Mouse (Mus musculus) neural tube, embryonic 14.5 days (tissue): ENCODE measurements around the gene Ppm1d. TPM values are rescaled to one million over a fixed set of nuclear protein-coding genes. Genes with fewer than 3 reads are reported as not detected.

ENCODE experiments used
- ATAC-seq: fragments of 200-750 bp; cut with Nextera tagmentation; 2 replicates; pipeline ENCODE4 v1.8.0; 2017; ENCODE audit warnings: low read depth, mild to moderate bottlenecking, moderate TSS enrichment, moderate library complexity
- H3K27ac ChIP-seq: fragments of 300-500 bp; sonication (generic); 2 replicates; pipeline ENCODE4 v1.5.1; 2014; ENCODE audit warnings: low read depth, mild to moderate bottlenecking, control low read depth, low read length, moderate library complexity, mixed read lengths
- H3K27me3 ChIP-seq: fragments of 300-500 bp; sonication (generic); 2 replicates; pipeline ENCODE4 v1.6.1; 2014; ENCODE audit warnings: low read length; ENCODE audit not compliant: control insufficient read depth, insufficient read depth
- H3K36me3 ChIP-seq: fragments of 300-500 bp; sonication (generic); 2 replicates; pipeline ENCODE4 v1.6.1; 2014; ENCODE audit warnings: low read length, mixed read lengths; ENCODE audit not compliant: control insufficient read depth, insufficient read depth
- H3K4me1 ChIP-seq: fragments of 300-500 bp; sonication (generic); 2 replicates; pipeline ENCODE4 v1.6.1; 2014; ENCODE audit warnings: low read length; ENCODE audit not compliant: control insufficient read depth, insufficient read depth
- H3K4me2 ChIP-seq: fragments of 300-500 bp; sonication (generic); 2 replicates; pipeline ENCODE4 v1.6.1; 2014; ENCODE audit warnings: mild to moderate bottlenecking, low read depth, low read length, control low read depth
- H3K4me3 ChIP-seq: fragments of 300-500 bp; sonication (generic); 2 replicates; pipeline ENCODE4 v1.5.1; 2014; ENCODE audit warnings: low read depth, low read length, control low read depth, mixed read lengths
- H3K9ac ChIP-seq: fragments of 300-500 bp; sonication (generic); replicated peaks from 2 replicates; pipeline ENCODE4 v1.6.1; 2014; ENCODE audit warnings: low read depth, mild to moderate bottlenecking, control low read depth, low read length, mixed read lengths
- H3K9me3 ChIP-seq: fragments of 300-500 bp; sonication (generic); 2 replicates; pipeline ENCODE4 v1.6.1; 2016; ENCODE audit warnings: low read length; ENCODE audit not compliant: control insufficient read depth
- WGBS: fragments of 180-500 bp; shearing (Covaris S2); extraction: QIAGEN DNeasy Blood & Tissue Kit; methylation state at CpG from one replicate; pipeline ENCODE4 v1.1.7; 2014; 5-methylcytosine and 5-hydroxymethylcytosine counted together
- polyA plus RNA-seq: library from polyadenylated mRNA; unstranded; fragments of >200 nt; fragmentation: Nextera tagmentation; extraction: Ambion mirVana; gene quantifications from 2 replicates; pipeline ENCODE4 v1.2.1, GENCODE M21; 2014

Gene Ppm1d
- polyA plus RNA-seq, 1 experiment from 2014 or later, result 19.5 TPM

- Histone ChIP-seq H3K36me3 (no peaks in the 10 kb centered on the region), H3K9me3 (no peaks in the 10 kb centered on the region), H3K4me3 (no peak overlapping the region), H3K4me1 (no peaks in the 10 kb centered on the region), H3K4me2 (no peak overlapping the region), H3K27ac (no peak overlapping the region), H3K27me3 (no peaks in the 10 kb centered on the region), H3K9ac (no peak overlapping the region)
- no peak for ATAC-seq
- 85% methylated on average over 13 of the region's 13 CpGs for WGBS
Measured at GRCm38 (mm10) chr11:85297953-85298352, 13.1 kb upstream of the Ppm1d start.

GRCm38 (mm10) chr11:85299880-85300279 is 11.2 kb upstream of the Ppm1d start:
- Histone ChIP-seq H3K4me3 (no peak overlapping the region), H3K27ac (no peak overlapping the region), H3K27me3 (no peaks in the 10 kb centered on the region), H3K9me3 (no peaks in the 10 kb centered on the region), H3K36me3 (no peaks in the 10 kb centered on the region), H3K9ac (no peak overlapping the region), H3K4me1 (no peaks in the 10 kb centered on the region), H3K4me2 (no peak overlapping the region)
- WGBS, result 92% methylated on average over 2 of the region's 2 CpGs
- ATAC-seq, result no peak

GRCm38 (mm10) chr11:85301161-85301560 is 9.9 kb upstream of the Ppm1d start:
- Histone ChIP-seq H3K4me2 (no peak overlapping the region), H3K27me3 (no peaks in the 10 kb centered on the region), H3K4me1 (no peaks in the 10 kb centered on the region), H3K9me3 (no peaks in the 10 kb centered on the region), H3K9ac (no peak overlapping the region), H3K36me3 (no peaks in the 10 kb centered on the region), H3K27ac (no peak overlapping the region), H3K4me3 (no peak overlapping the region)
- 92% methylated on average over 3 of the region's 3 CpGs for WGBS
- ATAC-seq, result no peak

DNA sequence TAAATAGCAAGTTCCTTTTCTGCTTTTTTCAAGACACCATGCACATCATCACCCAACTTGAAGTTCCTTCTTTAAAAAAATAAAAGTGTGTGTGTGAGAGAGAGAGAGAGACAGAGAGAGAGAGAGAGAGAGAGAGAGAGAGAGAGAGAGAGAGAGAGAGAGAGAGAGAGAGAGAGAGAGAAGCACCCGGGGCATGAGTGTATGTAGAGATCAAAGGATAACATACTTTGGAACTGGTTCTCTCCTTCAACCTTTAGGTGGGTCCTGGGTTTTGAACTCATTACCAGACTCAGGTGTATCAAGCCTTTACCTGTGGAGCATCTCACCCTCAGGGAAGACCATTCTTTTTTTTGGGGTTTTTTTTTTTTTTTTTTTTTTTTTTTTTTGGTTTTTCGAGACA is 9.2 kb upstream of the Ppm1d start:
- Histone ChIP-seq H3K27ac (no peak overlapping the region), H3K9me3 (no peaks in the 10 kb centered on the region), H3K4me1 (no peaks in the 10 kb centered on the region), H3K9ac (no peak overlapping the region), H3K4me3 (no peak overlapping the region), H3K36me3 (no peaks in the 10 kb centered on the region), H3K4me2 (no peak overlapping the region), H3K27me3 (no peaks in the 10 kb centered on the region)
- 79% methylated on average over 2 of the region's 2 CpGs for WGBS
- ATAC-seq, result no peak

DNA sequence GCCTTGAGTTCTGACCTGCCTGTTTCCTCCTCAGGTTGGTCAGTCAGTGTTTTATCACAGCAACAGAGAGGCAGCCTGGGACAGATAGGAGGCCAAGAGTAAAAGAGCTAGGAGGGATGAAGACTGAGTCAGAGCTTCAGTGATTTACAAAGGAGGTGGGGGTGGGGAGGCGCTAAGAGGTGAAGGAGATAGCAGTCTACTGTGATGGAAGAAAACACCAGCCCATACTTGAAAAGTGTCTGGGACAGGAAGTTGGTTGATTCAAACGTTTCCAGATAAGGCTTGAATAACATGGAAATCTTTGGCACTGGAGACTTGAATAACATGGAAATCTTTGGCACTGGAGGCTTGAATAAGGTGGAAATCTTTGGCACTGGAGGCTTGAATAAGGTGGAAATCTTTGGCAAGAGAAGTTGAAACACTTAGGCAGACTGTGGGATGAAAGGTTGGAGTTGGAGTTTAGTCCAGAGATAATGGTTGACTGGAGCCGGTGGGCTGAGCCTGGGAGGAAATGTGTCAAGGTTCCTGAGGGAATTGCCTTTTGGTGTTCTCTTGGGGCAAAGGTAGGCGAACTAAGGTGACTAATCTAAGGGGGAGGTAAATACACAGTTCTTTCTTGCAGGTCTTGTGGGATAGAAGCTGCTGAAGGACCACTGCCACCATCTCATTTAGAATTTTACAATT is 4.3 kb upstream of the Ppm1d start:
- Histone ChIP-seq H3K4me3 (no peak overlapping the region), H3K9me3 (no peaks in the 10 kb centered on the region), H3K4me1 (no peaks in the 10 kb centered on the region), H3K36me3 (no peaks in the 10 kb centered on the region), H3K9ac (no peak overlapping the region), H3K4me2 (no peak overlapping the region), H3K27me3 (no peaks in the 10 kb centered on the region), H3K27ac (no peak overlapping the region)
- no peak for ATAC-seq
- WGBS, result 77% methylated on average over 4 of the region's 4 CpGs

DNA sequence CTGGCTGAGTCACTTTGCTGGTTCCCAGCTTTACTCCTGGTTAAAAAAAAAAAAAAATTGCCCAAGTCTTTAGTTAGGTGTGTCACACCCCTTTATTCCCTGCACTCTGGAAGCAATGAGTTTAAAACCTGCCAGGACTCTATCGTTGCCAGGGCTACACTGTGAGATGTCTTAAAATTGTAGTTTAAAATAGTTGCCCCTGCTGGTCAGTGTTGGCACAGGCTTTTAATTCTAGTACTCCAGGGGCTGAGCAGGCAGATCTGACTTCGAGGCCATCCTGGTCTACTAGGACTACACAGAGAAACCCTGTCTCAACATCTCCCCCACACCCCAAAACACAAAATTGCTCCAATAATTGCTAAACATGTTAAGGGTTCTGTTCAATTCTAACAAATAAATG is 2.2 kb upstream of the Ppm1d start:
- 76% methylated on average over 2 of the region's 2 CpGs for WGBS
- peaks cover 10% of the 10 kb centered on the region for H3K4me1 ChIP-seq
- H3K27ac ChIP-seq, result no peak overlapping the region
- H3K4me2 ChIP-seq, result no peak overlapping the region
- no peaks in the 10 kb centered on the region for H3K36me3 ChIP-seq
- H3K9me3 ChIP-seq, result no peaks in the 10 kb centered on the region
- no peak overlapping the region for H3K4me3 ChIP-seq
- ATAC-seq, result no peak
- H3K9ac ChIP-seq, result no peak overlapping the region
- no peaks in the 10 kb centered on the region for H3K27me3 ChIP-seq

GRCm38 (mm10) chr11:85310407-85310712 is 684 bp upstream of the Ppm1d start:
- Histone ChIP-seq H3K27ac (peak overlapping the region; percentile 57), H3K9ac (peak overlapping the region; percentile 60), H3K4me1 (peaks cover 10% of the 10 kb centered on the region), H3K4me3 (peak overlapping the region; percentile 69), H3K9me3 (no peaks in the 10 kb centered on the region), H3K4me2 (peak overlapping the region; percentile 95), H3K27me3 (no peaks in the 10 kb centered on the region), H3K36me3 (no peaks in the 10 kb centered on the region)
- 1% methylated on average over 15 of the region's 15 CpGs for WGBS
- ATAC-seq, result no peak

DNA sequence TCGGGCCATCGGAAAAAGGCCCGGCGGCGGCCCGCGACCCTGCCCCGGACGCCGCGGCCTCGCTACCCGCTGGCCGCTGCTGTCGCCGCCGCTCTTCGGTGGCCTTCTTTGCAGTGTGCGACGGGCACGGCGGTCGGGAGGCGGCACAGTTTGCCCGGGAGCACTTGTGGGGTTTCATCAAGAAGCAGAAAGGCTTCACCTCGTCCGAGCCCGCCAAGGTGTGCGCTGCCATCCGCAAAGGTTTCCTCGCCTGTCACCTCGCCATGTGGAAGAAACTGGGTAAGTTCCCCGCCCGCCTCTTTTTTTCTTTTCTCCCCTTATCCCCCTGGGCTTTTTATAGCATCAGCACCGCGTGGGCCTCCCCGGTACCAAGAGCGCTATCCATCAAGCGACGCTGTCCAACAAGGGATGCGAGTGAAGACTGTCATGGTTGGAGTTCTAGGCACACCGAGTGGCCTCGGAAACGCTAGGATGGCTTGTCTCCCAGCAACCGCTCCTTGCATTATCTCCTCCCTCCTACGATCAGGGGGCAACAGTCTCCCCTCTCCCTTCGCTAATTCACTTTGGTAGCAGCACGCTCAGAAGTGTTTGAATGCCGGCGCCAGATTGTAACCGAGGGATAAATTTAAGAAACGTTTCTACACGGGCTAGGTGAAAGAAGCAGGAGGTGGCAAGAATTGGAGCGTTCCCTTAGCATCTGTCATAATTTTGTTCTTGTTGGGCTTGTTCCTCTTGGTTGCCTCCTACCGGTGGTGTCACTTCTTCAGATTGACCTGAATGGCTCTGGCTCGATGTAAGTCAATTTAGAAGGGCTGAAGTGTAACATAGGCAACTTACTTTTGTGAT is 824 bp downstream of the Ppm1d start:
- Histone ChIP-seq H3K4me3 (peak overlapping the region; percentile 69), H3K36me3 (no peaks in the 10 kb centered on the region), H3K4me1 (peaks cover 10% of the 10 kb centered on the region), H3K9ac (peak overlapping the region; percentile 82), H3K4me2 (peak overlapping the region; percentile 68), H3K27me3 (no peaks in the 10 kb centered on the region), H3K9me3 (no peaks in the 10 kb centered on the region), H3K27ac (peak overlapping the region; percentile 87)
- peak; percentile 52 for ATAC-seq
- under 1% methylated on average over 56 of the region's 56 CpGs for WGBS

GRCm38 (mm10) chr11:85312818-85313217 is 1.8 kb downstream of the Ppm1d start:
- no peak overlapping the region for H3K27ac ChIP-seq
- no peaks in the 10 kb centered on the region for H3K27me3 ChIP-seq
- H3K9me3 ChIP-seq, result no peaks in the 10 kb centered on the region
- no peak overlapping the region for H3K9ac ChIP-seq
- no peaks in the 10 kb centered on the region for H3K36me3 ChIP-seq
- no peak for ATAC-seq
- 22% methylated on average over 2 of the region's 2 CpGs for WGBS
- H3K4me1 ChIP-seq, result peaks cover 10% of the 10 kb centered on the region
- H3K4me3 ChIP-seq, result peak overlapping the region; percentile 69
- peak overlapping the region; percentile 68 for H3K4me2 ChIP-seq
